Mouse (Mus musculus): ENCODE measurements at regions not wholly inside any gene's neighbourhood (a gene's known extent, or its start where the extent isn't known, plus 50 kb on each side); places are given as distances from the start of the nearest gene placed in this dataset.
A peak's percentile ranks its signal among the peaks of the same experiment; 100 is the strongest.

DNA sequence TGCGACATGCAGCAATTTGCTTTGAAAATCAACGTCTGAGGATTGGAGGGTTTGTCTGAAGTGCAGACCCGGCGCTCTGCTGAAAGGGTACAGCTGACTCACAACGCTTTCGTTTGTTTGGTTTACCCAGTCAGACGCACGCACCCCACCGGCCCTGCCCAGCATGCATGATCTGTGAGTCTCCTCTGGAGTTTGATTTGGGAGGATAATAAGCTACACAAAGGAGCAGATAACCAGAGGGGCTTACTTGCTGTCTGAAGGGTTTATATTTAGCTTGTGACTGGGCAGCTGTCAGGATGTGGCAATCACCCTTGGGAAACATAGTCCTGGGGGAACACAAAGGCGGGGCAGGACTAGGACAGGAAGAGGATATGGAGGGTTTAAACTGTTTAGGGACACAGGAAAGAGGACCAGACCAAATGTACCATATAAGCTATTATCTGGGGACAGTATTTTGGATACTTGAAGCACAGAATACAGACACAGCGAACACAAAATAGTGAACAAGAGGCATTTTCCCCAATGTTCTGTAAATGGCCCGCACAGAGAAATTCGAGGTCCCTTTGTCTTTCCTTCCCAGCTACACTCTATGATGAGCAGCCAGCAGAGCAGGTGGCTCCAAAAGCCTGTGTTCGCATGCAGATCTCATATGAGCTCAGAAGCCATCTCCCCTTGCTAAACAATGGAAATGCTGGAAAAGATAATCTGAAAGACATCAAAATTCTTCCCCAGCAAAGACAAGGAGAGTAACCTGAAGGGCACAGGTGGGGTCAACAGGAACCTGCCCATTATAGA is 81.1 kb downstream of the Pttg1 start:
- Histone ChIP-seq H3K27me3 (no peaks in the 10 kb centered on the region), H3K4me3 (no peak overlapping the region), H3K27ac (replicated peaks) (no peak overlapping the region), H3K4me1 (replicated peaks) (peaks cover 16% of the 10 kb centered on the region), H3K9me3 (no peaks in the 10 kb centered on the region), H3K4me2 (0 out of 2 replicates have a peak overlapping the region, but pooled peaks have one; percentile 13), H3K36me3 (no peaks in the 10 kb centered on the region), H3K9ac (no peak overlapping the region)
- WGBS = 48% methylated on average over 14 of the region's 14 CpGs
- ATAC-seq (ENCODE audit: low read depth) = no peak

DNA sequence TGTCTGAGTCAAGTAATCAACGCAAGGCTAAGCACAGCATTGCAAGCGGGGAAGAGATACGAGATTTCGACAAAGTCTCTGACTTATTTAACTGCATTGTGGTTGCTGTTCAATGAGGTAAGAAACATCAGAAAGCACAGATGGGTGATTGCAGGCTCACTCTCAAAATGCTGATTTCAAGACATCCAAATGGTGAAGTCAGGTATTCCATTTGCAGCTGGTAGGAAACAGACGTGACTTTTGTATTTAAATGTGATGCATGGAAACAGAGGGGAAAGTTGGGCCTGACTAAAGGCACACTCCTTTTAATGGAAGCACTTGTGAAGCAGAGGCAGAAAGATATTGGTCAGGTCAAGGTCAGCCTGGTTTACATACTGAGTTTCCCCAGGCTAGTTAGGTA is 82.5 kb downstream of the Pttg1 start:
- Histone ChIP-seq H3K4me3 (no peak overlapping the region), H3K9ac (no peak overlapping the region), H3K27ac (replicated peaks) (no peak overlapping the region), H3K4me1 (replicated peaks) (peaks cover 11% of the 10 kb centered on the region), H3K27me3 (no peaks in the 10 kb centered on the region), H3K4me2 (no peak overlapping the region), H3K36me3 (no peaks in the 10 kb centered on the region), H3K9me3 (no peaks in the 10 kb centered on the region)
- ATAC-seq (ENCODE audit: low read depth) = no peak
- WGBS = 85% methylated on average over 5 of the region's 5 CpGs

DNA sequence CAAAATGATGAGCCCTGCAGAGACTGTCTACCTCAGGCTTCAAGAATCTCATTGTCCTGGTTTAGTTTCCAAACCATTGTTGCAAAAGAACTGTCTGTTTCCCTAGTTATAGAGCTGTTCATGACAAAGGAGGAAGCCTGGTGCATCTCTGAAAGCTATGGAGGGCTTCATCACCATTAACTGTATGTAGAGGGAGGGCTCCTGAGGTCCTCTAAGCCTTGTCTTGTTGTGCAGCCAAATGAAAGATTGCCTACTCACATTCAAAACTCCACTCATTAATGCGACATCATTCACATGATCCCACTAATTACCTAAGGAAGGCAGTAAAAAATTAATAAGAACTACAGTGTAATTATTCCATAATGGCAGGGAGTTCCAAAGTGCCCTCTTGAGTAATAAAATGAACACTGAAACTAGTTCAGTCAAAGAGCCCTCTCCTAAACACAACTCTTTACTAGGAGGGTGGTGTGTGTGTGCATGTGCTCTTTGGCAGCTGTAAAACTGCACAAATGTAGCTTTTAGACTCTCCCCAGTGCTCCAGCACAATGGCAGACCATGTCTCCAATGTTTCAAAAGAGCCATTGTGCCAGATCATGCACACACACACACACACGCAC is 87.6 kb downstream of the Pttg1 start:
- no peak overlapping the region for H3K4me3 ChIP-seq
- H3K9ac ChIP-seq = no peak overlapping the region
- no peaks in the 10 kb centered on the region for H3K36me3 ChIP-seq
- WGBS = 69% methylated on average over 2 of the region's 2 CpGs
- H3K27ac ChIP-seq (replicated peaks) = 0 out of 2 replicates have a peak overlapping the region, but pooled peaks have one; percentile 38
- peak; percentile 76 for ATAC-seq (ENCODE audit: low read depth)
- H3K9me3 ChIP-seq = no peaks in the 10 kb centered on the region
- H3K4me1 ChIP-seq (replicated peaks) = 0 out of 2 replicates have a peak, but pooled peaks cover 3% of the 10 kb centered on the region
- no peak overlapping the region for H3K4me2 ChIP-seq
- H3K27me3 ChIP-seq = no peaks in the 10 kb centered on the region; the same call in 1 of the 2 replicates

DNA sequence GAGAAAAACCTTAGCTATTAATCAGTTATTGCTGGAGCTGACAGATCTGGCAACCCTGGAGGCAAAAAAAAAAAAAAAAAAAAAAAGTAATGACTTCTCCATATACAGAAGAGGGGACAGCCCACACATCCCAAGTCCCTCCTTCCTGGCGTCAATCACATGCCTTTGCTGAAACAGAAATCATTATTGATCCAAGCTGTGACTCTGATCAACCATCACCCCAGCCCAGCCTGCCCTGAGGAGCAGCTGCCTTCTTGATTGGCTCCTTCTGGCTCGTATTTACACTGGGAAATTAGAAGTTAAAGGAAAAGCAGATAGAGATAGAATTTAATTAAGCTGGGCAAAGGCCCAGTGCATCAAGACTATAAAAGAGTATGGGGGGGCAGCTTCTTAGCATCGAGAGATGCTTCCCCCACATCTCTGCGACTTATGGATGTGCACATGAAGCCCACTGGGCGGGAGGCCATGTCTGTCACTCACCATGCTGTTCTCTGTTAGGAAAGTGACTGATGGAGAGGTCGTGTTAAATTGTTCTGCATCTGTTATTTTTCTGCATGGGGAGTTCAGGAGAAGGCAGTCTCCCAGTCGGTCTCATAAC is 90.3 kb downstream of the Pttg1 start:
- H3K27ac ChIP-seq (replicated peaks) = no peak overlapping the region
- no peaks in the 10 kb centered on the region for H3K36me3 ChIP-seq
- 72% methylated on average over 7 of the region's 7 CpGs for WGBS
- H3K9ac ChIP-seq = no peak overlapping the region
- ATAC-seq (ENCODE audit: low read depth) = no peak
- no peak overlapping the region for H3K4me3 ChIP-seq
- H3K9me3 ChIP-seq = no peaks in the 10 kb centered on the region
- no peaks in the 10 kb centered on the region; the same call in 1 of the 2 replicates for H3K27me3 ChIP-seq
- H3K4me1 ChIP-seq (replicated peaks) = 0 out of 2 replicates have a peak, but pooled peaks cover 3% of the 10 kb centered on the region
- H3K4me2 ChIP-seq = no peak overlapping the region

DNA sequence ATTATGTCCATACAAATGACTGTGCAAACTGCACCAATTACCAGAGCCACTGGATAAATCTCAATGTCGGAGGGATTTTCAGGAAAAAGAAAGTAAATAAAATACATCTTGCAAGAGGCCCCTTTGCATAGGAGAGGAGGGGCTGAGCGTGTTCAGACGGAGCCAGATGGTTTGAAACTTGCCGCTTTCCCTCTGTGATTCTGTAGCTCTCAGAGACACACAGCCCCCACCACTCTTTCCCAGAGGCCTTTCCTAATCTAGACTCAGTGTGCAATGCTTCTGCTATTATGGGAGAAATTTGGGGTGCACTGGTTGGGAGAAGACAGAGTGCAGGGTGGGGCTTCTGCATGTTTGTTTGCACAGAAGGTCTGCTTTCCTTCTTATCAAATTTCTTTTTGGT is 92.5 kb downstream of the Pttg1 start:
- Histone ChIP-seq H3K4me1 (replicated peaks) (0 out of 2 replicates have a peak, but pooled peaks cover 3% of the 10 kb centered on the region), H3K27me3 (no peaks in the 10 kb centered on the region; the same call in 1 of the 2 replicates), H3K9ac (no peak overlapping the region), H3K27ac (replicated peaks) (no peak overlapping the region), H3K4me2 (no peak overlapping the region), H3K9me3 (no peaks in the 10 kb centered on the region), H3K4me3 (no peak overlapping the region), H3K36me3 (no peaks in the 10 kb centered on the region)
- ATAC-seq (ENCODE audit: low read depth) = no peak
- 85% methylated on average over 4 of the region's 4 CpGs for WGBS

DNA sequence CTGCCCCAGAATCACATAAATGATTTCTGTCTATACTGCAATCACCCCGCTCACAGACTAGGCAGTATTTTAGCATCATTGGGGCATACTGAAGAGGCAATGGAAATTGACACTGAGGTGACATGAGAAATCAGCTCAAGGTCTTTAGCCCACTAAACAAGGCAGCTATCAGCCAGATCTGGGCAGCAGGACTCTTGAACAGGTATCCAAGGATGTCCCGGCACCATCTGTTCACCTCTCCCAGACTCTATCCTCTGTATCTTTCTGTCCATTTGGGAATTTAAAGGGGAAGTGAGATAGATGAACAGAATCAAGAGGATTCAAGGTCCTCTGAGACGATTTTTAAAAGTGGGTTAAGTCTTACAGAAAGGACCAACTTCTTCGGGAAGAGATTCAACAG is 112.1 kb downstream of the Pttg1 start:
- no peaks in the 10 kb centered on the region for H3K36me3 ChIP-seq
- H3K4me3 ChIP-seq = no peak overlapping the region
- no peaks in the 10 kb centered on the region for H3K4me1 ChIP-seq (replicated peaks)
- WGBS = 90% methylated on average over 4 of the region's 4 CpGs
- ATAC-seq (ENCODE audit: low read depth) = no peak
- H3K27ac ChIP-seq (replicated peaks) = no peak overlapping the region
- no peaks in the 10 kb centered on the region for H3K9me3 ChIP-seq
- H3K27me3 ChIP-seq = no peaks in the 10 kb centered on the region
- H3K4me2 ChIP-seq = no peak overlapping the region
- H3K9ac ChIP-seq = no peak overlapping the region
